Mouse (Mus musculus): ENCODE results near the gene Cx3cr1. TPM values are rescaled to one million over a fixed set of nuclear protein-coding genes. Genes with fewer than 3 reads are reported as not detected.
A peak's percentile ranks its signal among the peaks of the same experiment; 100 is the strongest.
"Not testable (repeated sequence)": the region's sequence is repeated elsewhere in the genome, so short reads cannot be mapped to it uniquely, and the experiment has no call there.

Gene Cx3cr1
- polyA plus RNA-seq, 1 experiment, result 0.01 TPM

DNA sequence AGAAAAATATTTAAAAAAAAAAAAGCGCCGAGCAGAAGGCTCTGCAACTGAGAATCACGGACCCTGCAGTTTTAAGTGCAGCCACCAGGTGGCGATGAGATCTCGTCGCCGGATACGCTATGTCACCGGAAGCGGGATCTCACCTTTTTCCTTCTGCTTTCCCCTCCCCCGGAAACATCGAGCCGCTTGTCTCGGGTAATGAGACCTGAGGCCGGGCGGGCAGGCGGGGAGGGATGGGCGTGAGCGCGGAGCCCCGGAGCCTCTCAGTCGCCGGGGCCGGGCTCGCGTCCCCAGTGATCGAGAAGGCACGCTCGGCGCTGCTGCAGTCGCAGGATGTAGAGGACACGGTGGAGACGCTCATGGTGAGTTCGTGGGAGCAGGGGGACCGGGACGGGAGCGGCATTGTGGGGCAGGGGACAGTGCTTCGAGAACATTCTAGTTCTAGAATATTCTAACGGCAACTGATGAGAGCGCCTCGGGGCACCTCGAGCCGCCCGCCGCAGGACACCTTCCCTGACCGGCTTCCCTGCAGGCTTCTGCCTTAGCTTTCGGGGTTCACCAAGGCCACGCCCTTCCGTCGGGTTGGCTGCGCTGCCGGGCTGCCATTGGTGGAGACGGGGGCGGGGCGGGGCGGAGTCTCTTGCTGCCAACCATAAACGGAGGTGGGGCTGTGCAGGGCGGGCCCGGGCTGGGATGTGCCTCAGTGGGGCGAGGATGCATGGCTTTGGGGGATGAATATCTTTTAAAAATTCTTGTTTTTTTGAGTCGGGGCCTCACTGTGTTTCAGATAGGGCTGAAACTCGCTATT, 40.7 kb upstream of the Cx3cr1 start, which contains the start of gene Slc25a38:
Gene Slc25a38, plus strand, starts transcription at position 164 of the 808 bp plus-strand sequence.
- TF ChIP-seq TAL1 (IDR thresholded peaks at IDR 0.05; ENCODE audit: low read length), result no peak
- no peak for TF ChIP-seq GATA1 (IDR thresholded peaks at IDR 0.05; ENCODE audit: low read length)
- Histone ChIP-seq H3K4me3 (replicated peaks) (peak within 1 kb of the TSS; percentile 94), H3K9me3 (ENCODE audit: control insufficient read depth, low read length) (no peaks in the 10 kb centered on the region; the same call in 1 of the 2 replicates), H3K4me1 (ENCODE audit: control insufficient read depth) (peaks cover 55% of the 10 kb centered on the region), H3K36me3 (ENCODE audit: control insufficient read depth) (peaks cover 28% of the 10 kb centered on the region), H3K27me3 (ENCODE audit: control insufficient read depth) (no peaks in the 10 kb centered on the region)

DNA sequence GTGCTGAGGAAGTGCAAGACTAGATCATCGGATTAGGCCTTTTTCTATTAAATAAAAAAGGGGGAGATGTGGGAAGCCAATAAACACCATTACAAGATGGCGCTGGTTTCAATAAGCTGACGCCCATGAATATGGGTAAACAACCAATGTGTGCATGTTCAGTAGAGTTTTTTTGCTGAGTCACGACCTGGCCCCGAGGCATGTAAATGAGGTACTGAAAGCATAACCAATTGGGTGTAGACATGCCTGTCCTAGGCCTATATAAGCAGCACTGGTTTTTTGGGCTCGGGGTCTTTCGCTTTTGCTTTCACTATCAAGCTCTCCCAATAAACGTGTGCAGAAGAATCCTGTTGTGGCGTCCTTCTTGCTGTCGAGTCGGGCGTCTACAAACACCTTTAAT, 39.3 kb upstream of the Cx3cr1 start:
- not testable (repeated sequence) for H3K27me3 ChIP-seq (ENCODE audit: control insufficient read depth)
- peaks cover 41% of the 10 kb centered on the region for H3K4me1 ChIP-seq (ENCODE audit: control insufficient read depth)

DNA sequence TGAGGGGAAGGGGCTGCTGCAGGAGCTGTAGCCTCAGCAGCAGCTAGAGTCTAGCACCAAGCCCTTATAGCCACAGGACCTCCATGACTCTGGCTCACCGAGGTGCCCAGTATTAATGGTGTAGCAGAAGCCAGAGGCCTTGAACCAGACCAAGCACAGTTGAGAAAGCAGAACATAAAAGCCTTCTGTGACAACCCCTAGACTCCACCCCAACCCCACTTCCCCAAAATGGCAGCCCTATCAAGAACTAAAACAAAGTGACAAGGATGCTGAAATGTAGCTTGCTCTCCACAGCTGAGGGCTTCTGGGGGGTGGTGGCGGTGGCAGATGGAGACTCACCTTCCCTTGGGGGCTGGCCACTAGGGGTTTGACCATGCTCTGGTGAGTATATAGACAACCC, 31.5 kb upstream of the Cx3cr1 start:
- TF ChIP-seq GATA1 (IDR thresholded peaks at IDR 0.05; ENCODE audit: low read length) (no peak), TAL1 (IDR thresholded peaks at IDR 0.05; ENCODE audit: low read length) (no peak)
- Histone ChIP-seq H3K4me3 (replicated peaks) (no peak overlapping the region), H3K4me1 (ENCODE audit: control insufficient read depth) (peaks cover 7% of the 10 kb centered on the region; the same call in 1 of the 2 replicates), H3K27me3 (ENCODE audit: control insufficient read depth) (no peaks in the 10 kb centered on the region), H3K36me3 (ENCODE audit: control insufficient read depth) (no peaks in the 10 kb centered on the region), H3K9me3 (ENCODE audit: control insufficient read depth, low read length) (peaks cover 11% of the 10 kb centered on the region)

More for the DNA sequence above, 39.3 kb upstream of the Cx3cr1 start:
- peaks cover 16% of the 10 kb centered on the region for H3K36me3 ChIP-seq (ENCODE audit: control insufficient read depth)
- H3K4me3 ChIP-seq (replicated peaks); H3K9me3 ChIP-seq (ENCODE audit: control insufficient read depth, low read length): not testable (repeated sequence)

DNA sequence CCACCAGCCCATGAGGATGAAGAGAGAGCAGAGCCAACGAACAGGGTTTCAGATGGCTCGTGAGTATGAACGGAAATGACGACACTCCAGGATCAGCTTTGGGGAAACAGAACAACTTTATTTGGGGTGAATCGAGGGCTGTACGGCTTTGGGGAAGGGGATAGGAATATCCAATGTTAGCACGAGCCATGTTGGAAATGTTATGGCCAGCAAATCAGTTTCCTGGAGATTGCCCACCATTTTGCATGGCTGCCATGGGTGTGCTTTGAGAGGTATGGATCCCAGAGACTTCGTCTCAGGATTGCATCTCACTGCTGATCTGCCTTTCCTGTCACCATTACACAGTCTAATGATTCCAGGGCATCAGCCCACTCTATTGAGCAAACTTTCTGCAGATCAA, 29.6 kb upstream of the Cx3cr1 start:
- TF ChIP-seq TAL1 (IDR thresholded peaks at IDR 0.05; ENCODE audit: low read length) (no peak), GATA1 (IDR thresholded peaks at IDR 0.05; ENCODE audit: low read length) (no peak)

DNA sequence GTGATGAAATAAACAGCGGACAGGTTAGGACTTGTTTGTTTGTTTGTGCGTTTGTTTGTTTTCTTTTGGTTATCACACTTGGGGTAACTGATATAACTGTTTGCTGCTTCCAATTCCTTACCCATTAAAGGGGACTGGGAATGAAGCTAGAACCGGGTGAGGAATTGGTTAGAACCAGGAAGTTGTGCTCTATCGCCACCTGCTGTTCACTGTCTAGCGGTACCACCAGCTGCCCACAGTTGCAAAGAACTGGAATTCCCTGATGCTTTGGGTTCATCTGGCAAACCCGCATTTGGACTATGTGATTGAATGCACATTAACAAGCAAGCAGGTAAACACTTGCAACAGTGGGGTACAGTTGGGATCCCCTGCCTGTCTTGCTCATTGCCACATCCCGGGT, 29.0 kb upstream of the Cx3cr1 start:
- H3K36me3 ChIP-seq (ENCODE audit: control insufficient read depth), result no peaks in the 10 kb centered on the region
- peaks cover 11% of the 10 kb centered on the region for H3K9me3 ChIP-seq (ENCODE audit: control insufficient read depth, low read length)
- no peak overlapping the region for H3K4me3 ChIP-seq (replicated peaks)
- peaks cover 7% of the 10 kb centered on the region; the same call in 1 of the 2 replicates for H3K4me1 ChIP-seq (ENCODE audit: control insufficient read depth)
- TF ChIP-seq GATA1 (IDR thresholded peaks at IDR 0.05; ENCODE audit: low read length) (no peak), TAL1 (IDR thresholded peaks at IDR 0.05; ENCODE audit: low read length) (no peak)
- no peaks in the 10 kb centered on the region for H3K27me3 ChIP-seq (ENCODE audit: control insufficient read depth)

More for the DNA sequence above, 29.6 kb upstream of the Cx3cr1 start:
- H3K4me3 ChIP-seq (replicated peaks), result no peak overlapping the region
- H3K4me1 ChIP-seq (ENCODE audit: control insufficient read depth), result peaks cover 7% of the 10 kb centered on the region; the same call in 1 of the 2 replicates
- H3K9me3 ChIP-seq (ENCODE audit: control insufficient read depth, low read length), result peaks cover 11% of the 10 kb centered on the region
- H3K36me3 ChIP-seq (ENCODE audit: control insufficient read depth), result no peaks in the 10 kb centered on the region
- no peaks in the 10 kb centered on the region for H3K27me3 ChIP-seq (ENCODE audit: control insufficient read depth)

DNA sequence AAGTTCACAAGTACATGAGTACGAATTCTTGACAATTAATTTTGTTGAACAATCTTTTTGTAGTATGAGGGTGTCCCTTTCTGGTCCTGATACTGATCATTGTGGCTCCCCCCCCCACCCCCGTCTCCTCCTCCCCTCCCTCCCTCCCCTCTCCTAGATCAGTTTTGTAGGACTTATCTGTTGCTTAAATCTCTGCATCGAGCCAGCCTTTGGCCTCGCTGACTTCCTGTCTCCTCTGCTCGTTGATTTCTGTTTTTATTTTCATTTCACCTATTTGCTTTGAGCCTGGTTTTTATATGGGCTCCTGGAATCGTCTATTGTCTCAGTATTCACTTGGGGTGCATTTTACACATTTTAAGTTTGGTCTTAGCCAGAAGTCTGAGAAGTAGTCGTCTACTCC, 26.2 kb upstream of the Cx3cr1 start:
- Histone ChIP-seq H3K4me1 (ENCODE audit: control insufficient read depth) (peaks cover 7% of the 10 kb centered on the region; the same call in 1 of the 2 replicates), H3K27me3 (ENCODE audit: control insufficient read depth) (no peaks in the 10 kb centered on the region), H3K9me3 (ENCODE audit: control insufficient read depth, low read length) (no peaks in the 10 kb centered on the region), H3K4me3 (replicated peaks) (no peak overlapping the region), H3K36me3 (ENCODE audit: control insufficient read depth) (no peaks in the 10 kb centered on the region)
- TF ChIP-seq GATA1 (IDR thresholded peaks at IDR 0.05; ENCODE audit: low read length) (no peak), TAL1 (IDR thresholded peaks at IDR 0.05; ENCODE audit: low read length) (no peak)

DNA sequence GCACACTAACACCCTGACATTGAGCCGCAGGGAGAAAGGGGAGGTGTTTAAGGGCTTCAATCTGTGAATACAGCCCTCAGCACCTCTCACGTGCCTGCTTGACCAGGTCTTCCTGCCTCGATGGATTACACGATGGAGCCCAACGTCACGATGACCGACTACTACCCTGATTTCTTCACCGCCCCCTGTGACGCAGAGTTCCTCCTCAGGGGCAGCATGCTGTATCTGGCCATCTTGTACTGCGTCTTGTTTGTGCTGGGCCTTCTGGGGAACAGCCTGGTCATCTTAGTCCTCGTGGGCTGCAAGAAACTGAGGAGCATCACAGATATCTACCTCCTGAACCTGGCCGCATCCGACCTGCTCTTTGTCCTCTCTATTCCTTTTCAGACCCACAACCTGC, 24.0 kb upstream of the Cx3cr1 start:
- Histone ChIP-seq H3K4me1 (ENCODE audit: control insufficient read depth) (peaks cover 2% of the 10 kb centered on the region; the same call in 1 of the 2 replicates), H3K36me3 (ENCODE audit: control insufficient read depth) (no peaks in the 10 kb centered on the region), H3K27me3 (ENCODE audit: control insufficient read depth) (no peaks in the 10 kb centered on the region), H3K9me3 (ENCODE audit: control insufficient read depth, low read length) (no peaks in the 10 kb centered on the region), H3K4me3 (replicated peaks) (no peak overlapping the region)
- TF ChIP-seq TAL1 (IDR thresholded peaks at IDR 0.05; ENCODE audit: low read length), result no peak
- no peak for TF ChIP-seq GATA1 (IDR thresholded peaks at IDR 0.05; ENCODE audit: low read length)

DNA sequence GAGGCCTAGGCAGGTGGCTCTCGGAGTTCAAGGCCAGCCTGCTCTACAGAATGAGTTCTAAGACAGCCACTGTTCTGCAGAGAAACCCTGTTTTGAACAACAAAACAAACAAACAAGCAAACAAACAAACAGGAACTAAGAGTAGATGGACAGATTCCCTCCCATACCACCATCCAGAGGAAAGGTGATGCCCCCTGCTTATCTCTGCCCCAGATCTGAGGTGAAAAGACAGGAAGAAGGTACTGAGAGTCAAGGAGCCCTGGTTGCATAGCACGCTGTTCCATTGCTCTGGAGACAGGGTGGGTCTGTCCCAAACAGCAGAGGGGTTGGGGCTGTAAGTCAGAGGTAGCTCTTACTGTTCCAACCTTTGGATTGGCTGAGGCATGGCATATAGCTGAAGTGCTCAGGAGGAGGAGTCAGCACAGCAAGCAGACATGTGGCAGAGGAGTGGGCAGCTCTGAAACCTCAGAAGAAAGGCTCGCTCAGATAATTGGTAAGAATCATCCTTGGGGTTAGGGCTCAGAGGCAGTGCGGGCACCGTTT, 22.1 kb upstream of the Cx3cr1 start, which contains the start of gene Ccr8:
Gene Ccr8, plus strand, starts transcription at position 419 of the 543 bp plus-strand sequence.
- Histone ChIP-seq H3K27me3 (ENCODE audit: control insufficient read depth) (no peaks in the 10 kb centered on the region), H3K36me3 (ENCODE audit: control insufficient read depth) (no peaks in the 10 kb centered on the region), H3K4me3 (replicated peaks) (no peak within 1 kb of the TSS), H3K4me1 (ENCODE audit: control insufficient read depth) (no peaks in the 10 kb centered on the region), H3K9me3 (ENCODE audit: control insufficient read depth, low read length) (no peaks in the 10 kb centered on the region)
- TF ChIP-seq TAL1 (IDR thresholded peaks at IDR 0.05; ENCODE audit: low read length), result no peak
- peak; percentile 73 for TF ChIP-seq GATA1 (IDR thresholded peaks at IDR 0.05; ENCODE audit: low read length)

DNA sequence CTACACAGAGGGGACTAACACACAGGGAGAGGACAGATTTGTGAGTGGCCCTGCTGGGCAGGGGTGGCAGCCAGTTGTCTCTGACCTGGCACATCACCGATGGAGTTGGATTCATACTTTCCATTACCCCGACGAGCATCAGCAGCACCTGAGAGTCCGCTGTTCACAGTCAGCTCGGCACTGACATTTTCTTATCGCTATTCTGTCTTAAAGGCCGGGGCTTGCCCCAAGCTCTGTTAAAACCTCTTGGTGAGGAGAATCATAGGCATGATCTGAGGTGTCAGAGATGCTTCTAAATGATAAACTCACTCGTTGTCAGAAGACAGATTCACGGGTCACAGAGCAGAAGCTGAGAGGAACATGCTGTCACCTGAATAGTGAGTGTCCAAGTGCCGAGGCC, 21.4 kb upstream of the Cx3cr1 start:
- TF ChIP-seq GATA1 (IDR thresholded peaks at IDR 0.05; ENCODE audit: low read length) (no peak), TAL1 (IDR thresholded peaks at IDR 0.05; ENCODE audit: low read length) (no peak)
- Histone ChIP-seq H3K4me1 (ENCODE audit: control insufficient read depth) (no peaks in the 10 kb centered on the region), H3K4me3 (replicated peaks) (no peak overlapping the region), H3K36me3 (ENCODE audit: control insufficient read depth) (no peaks in the 10 kb centered on the region), H3K9me3 (ENCODE audit: control insufficient read depth, low read length) (no peaks in the 10 kb centered on the region), H3K27me3 (ENCODE audit: control insufficient read depth) (no peaks in the 10 kb centered on the region)
